Mouse (Mus musculus) gastrocnemius, postnatal 36 days (tissue): ENCODE data around the gene Cep41. TPM values are rescaled to one million over a fixed set of nuclear protein-coding genes. Genes with fewer than 3 reads are reported as not detected.

ENCODE experiments used
- microRNA-seq, 2 experiments: library from miRNA; unstranded; fragments of <30 nt; microRNA quantifications; one replicate each; pipeline ENCODE4 v1.2.0; 2021
- total RNA-seq, 2 experiments: library from RNA; stranded (reverse); gene quantifications; 2 replicates each; pipeline ENCODE4 v1.2.3; 2021

The Cep41 gene
- total RNA-seq, 2 experiments from 2014 or later = 0.47 to 0.79 TPM

Small RNAs within 50 kb of the gene (microRNA-seq; reads per million reads assigned to microRNA genes)
- 12,853 to 13,200 reads per million in 2 experiments for gene Mir335

Other genes with a start within 250 kb of the Cep41 start
- 10 to 100 TPM in 1 of 2 experiments, 1 to 10 TPM in 1; 6.7 to 10.2 TPM for gene Tmem209, start 184.0 kb downstream of the Cep41 start, total RNA-seq
- gene Ssmem1, start 183.9 kb downstream of the Cep41 start, total RNA-seq = under 1 TPM; 0.23 to 0.25 TPM
- gene Cpa2, start 152.2 kb downstream of the Cep41 start, total RNA-seq = not detected
- not detected for gene Cpa4, start 125.4 kb downstream of the Cep41 start, total RNA-seq
- gene Cpa5, start 82.7 kb downstream of the Cep41 start, total RNA-seq = not detected
- gene Cpa1, start 54.5 kb downstream of the Cep41 start, total RNA-seq = not detected
- gene Mest, start 29.8 kb upstream of the Cep41 start, total RNA-seq = 1 to 10 TPM; 5.2 to 8.3 TPM
- 10 to 100 TPM; 13.8 to 14.1 TPM for gene Copg2, start 203.0 kb upstream of the Cep41 start, total RNA-seq
- not detected for gene Tsga13, start 221.8 kb upstream of the Cep41 start, total RNA-seq